Mouse (Mus musculus): ENCODE measurements around the gene Ankrd55. TPM values are rescaled to one million over a fixed set of nuclear protein-coding genes. Genes with fewer than 3 reads are reported as not detected.

Gene Ankrd55
- polyA plus RNA-seq (2012; rRNA removed), result 0.33 and 0.38 TPM in 2 replicates

- DNase-seq (ENCODE audit: low spot score), result peak; percentile 28
Observed at GRCm38 (mm10) chr13:112288225-112289178, at the start of gene Ankrd55. Gene Ankrd55, plus strand, starts transcription at chr13:112288451.

- no peak for DNase-seq (ENCODE audit: low spot score)
Observed at GRCm38 (mm10) chr13:112239239-112239638, 49.0 kb upstream of the Ankrd55 start.

DNA sequence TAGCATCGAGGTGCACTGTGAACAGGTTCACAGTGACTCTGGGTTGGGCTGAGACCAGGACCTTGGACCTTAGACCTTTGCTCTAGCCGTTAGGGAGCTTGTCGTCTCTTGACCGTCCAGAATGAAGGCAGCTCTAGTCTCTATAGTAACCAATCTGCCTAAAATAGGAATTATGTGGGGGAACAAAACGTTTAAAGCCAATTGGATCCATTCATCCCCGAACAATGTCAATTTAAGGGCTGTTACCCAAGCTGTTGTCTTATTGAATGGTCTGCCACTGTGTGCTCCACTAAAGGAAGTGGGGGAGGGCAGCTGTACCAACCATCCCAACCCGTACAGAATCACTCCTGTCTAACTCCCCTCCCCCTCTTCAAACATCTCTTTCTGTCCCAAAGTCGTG, 46.8 kb upstream of the Ankrd55 start:
- no peak for DNase-seq (ENCODE audit: low spot score)

GRCm38 (mm10) chr13:112245131-112245530, 43.1 kb upstream of the Ankrd55 start:
- no peak for DNase-seq (ENCODE audit: low spot score)

DNA sequence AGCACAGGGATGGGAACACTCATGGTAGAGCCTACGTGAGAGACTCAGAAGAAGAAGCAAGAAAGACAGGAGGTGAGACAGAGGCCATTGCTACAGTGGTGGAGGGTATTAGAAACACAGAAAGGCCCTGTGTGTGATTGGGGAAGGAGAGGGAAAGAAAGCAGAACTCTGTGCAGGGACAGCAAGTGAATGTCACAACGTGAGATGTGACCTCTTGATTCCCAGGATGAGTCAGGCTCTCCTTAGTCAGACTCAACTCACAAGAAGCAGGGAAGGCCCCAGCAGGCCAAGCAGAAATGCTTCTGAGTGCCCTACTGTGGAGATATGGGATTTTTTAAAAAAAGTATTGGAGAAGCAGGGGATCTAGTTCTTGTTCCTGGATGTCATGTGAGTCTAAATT, 36.8 kb upstream of the Ankrd55 start:
- no peak for DNase-seq (ENCODE audit: low spot score)

- DNase-seq (ENCODE audit: low spot score), result no peak
Observed at GRCm38 (mm10) chr13:112252012-112252411, 36.2 kb upstream of the Ankrd55 start.

DNA sequence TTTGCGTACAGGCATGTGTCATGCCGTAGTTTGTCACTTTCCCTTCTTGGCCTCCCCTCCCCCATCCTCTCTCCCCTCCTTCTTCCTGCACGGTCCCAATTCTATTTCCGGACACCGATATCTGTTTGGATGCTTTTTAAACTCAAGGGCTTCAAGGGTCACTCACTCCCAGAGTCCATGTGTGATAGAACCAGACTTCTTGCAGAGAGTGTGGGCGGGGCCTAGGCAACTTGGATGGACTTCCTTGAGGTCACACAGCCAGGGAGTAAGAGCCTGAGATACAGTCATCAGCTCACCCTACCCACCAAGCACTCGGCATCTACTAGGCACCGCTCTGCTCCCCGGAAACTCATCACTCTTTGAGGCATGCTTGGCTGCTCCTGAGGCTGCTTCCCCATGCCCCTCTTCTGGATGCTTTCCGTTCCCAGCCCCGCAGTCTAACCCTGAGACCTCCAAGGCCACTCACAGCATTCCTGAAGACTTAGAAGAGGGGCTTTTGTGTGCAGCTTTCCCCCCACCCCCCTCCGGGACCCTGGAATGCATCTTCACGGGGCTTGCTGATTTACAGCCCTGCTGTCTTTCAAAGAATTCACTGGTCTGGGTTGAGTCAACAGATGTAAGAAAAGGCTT, 35.1 kb upstream of the Ankrd55 start:
- no peak for DNase-seq (ENCODE audit: low spot score)

GRCm38 (mm10) chr13:112254116-112254515, 34.1 kb upstream of the Ankrd55 start:
- no peak for DNase-seq (ENCODE audit: low spot score)

- no peak for DNase-seq (ENCODE audit: low spot score)
Observed at GRCm38 (mm10) chr13:112255862-112256261, 32.4 kb upstream of the Ankrd55 start.

GRCm38 (mm10) chr13:112258478-112258877, 29.8 kb upstream of the Ankrd55 start:
- DNase-seq (ENCODE audit: low spot score), result no peak

DNA sequence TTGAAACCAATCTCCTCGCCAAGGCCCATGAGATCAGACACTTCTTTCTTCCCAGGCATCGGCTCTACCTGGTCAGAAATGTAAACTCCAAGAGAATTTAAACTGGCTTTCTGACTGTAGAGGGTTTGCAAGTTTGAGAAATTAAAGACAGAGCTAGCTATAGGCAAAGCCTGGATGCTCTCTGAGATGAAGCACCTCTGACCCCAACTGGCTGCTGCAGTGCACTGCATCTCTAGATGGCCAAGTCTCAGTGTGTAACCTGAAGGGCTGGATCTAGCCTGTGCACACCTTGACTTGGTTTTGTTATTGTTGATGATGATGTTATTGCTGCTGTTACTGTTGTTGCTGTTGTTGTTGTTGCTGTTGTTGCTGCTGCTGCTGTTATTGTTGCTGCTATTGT, 28.9 kb upstream of the Ankrd55 start:
- DNase-seq (ENCODE audit: low spot score), result peak; percentile 31

- no peak for DNase-seq (ENCODE audit: low spot score)
Observed at GRCm38 (mm10) chr13:112264666-112265065, 23.6 kb upstream of the Ankrd55 start.

GRCm38 (mm10) chr13:112271901-112272537, 16.2 kb upstream of the Ankrd55 start:
- no peak for DNase-seq (ENCODE audit: low spot score)

DNA sequence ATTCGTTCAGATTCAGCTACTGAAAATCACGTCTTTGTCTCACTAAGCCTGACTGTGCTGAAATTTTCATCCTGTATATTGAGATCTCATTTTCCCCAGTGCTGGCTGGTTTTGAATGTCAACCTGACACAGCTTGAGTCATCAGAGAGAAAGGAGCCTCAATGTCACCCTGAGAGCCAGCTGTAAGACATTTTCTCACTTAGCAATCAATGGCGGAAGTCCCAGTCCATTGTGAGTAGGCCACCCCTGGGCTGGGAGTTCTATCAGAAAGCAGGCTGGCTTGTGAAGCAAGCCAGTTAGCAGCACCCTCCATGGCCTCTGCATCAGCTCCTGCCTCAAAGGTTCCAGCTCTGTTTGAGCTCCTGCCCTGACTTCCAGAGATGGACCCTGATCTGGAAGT, 13.6 kb upstream of the Ankrd55 start:
- no peak for DNase-seq (ENCODE audit: low spot score)

- no peak for DNase-seq (ENCODE audit: low spot score)
Observed at GRCm38 (mm10) chr13:112275951-112276350, 12.3 kb upstream of the Ankrd55 start.

GRCm38 (mm10) chr13:112277544-112277943, 10.7 kb upstream of the Ankrd55 start:
- no peak for DNase-seq (ENCODE audit: low spot score)

GRCm38 (mm10) chr13:112278251-112278650, 10.0 kb upstream of the Ankrd55 start:
- DNase-seq (ENCODE audit: low spot score), result no peak

DNA sequence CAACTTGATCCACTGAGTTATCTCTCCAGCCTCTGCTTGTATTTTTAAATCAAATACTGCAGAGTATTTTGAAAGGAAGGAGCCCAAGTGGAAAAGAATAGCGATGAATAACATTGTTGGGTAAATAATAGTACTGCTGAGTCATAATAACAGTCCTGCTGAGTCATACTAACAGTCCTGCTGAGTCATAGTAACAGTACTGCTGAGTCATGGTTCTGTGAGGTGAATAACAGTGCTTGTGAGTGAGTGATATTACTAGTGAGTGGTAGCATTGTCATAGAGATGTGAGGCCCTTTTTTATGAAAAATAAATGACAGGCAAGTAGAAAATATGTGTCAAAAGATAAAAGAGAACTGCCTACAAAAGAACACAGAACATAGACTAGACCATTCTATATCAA, 1.1 kb upstream of the Ankrd55 start:
- DNase-seq (ENCODE audit: low spot score), result no peak

GRCm38 (mm10) chr13:112287571-112288224, 553 bp upstream of the Ankrd55 start:
- DNase-seq (ENCODE audit: low spot score), result no peak

- no peak for DNase-seq (ENCODE audit: low spot score)
Observed at GRCm38 (mm10) chr13:112289338-112289737, 1.1 kb downstream of the Ankrd55 start.

- DNase-seq (ENCODE audit: low spot score), result no peak
Observed at GRCm38 (mm10) chr13:112289981-112290380, 1.7 kb downstream of the Ankrd55 start.

DNA sequence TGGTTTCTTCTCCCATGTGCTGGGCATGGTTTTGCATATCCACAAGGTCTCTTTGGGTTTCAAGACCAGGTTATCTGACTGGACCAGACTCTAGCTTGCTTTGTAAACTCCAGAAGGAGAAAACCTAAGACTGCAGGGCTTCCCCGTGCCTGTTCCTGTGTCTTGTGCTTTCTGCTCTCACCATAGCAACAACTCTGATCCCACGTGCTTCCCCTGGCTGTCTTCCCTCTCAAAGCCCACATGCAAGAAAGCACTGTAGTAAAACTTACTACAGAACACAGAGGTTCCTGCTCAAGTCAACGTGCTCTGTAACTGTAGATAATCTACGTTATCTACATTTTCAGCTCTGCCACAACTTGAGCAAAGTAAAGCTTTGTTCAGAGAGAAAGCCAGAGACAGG, 4.2 kb downstream of the Ankrd55 start:
- DNase-seq (ENCODE audit: low spot score), result no peak
